Mouse (Mus musculus): ENCODE results near the gene Rora.

DNA sequence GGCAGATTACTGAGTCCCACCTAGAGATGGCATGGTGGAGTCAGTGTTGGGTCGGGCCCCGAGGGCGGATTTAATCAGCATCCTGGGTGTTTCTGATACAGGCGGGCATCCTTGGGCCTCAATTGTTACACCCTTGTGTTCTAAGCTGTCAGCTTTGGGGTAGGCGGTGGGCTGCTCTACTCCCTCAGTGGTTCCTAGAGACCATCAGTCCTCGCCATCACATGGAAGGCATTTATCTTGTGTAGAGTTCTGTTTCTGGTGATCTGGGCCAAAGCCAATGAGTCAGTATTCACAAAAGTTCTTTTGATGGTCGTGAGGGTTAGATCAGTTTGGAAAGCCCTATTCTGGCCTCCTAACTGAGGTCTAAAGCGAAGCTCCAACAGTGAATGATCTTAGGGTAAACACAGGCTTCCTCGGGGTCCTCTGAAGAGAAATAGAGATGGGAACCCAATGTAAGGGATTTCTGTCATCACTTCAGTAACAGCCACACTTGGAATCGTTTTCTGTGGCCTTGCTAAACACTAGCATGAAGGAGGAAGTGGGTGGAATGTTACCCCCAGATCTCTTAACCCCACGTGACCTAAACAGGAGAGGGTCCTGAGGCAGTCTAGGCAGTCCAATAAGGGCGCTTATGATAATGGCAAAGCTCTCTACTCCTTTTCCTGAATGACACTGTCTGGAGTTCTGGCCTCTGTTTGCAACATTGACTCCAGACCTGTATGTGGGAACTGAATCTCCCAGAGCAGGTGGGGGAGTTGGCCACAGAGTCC, 645.2 kb downstream of the Rora start:
- TF ChIP-seq CTCF (conservative IDR thresholded peaks at IDR 0.05; ENCODE audit: low read length) (no peak), POU5F1 (IDR thresholded peaks at IDR 0.05; ENCODE audit: borderline replicate concordance, low read length) (no peak), NANOG (IDR thresholded peaks at IDR 0.05; ENCODE audit: borderline replicate concordance, low read length) (no peak)

All from E14TG2a.4 (cell line).